Mouse (Mus musculus) thymus, postnatal 0 days (tissue): Measurements from ENCODE around the gene Gga3. TPM values are rescaled to one million over a fixed set of nuclear protein-coding genes. Genes with fewer than 3 reads are reported as not detected.
A peak's percentile ranks its signal among the peaks of the same experiment; 100 is the strongest.

ENCODE experiments used
- DNase-seq: peaks from one replicate; pipeline ENCODE4 v3.0.0-alpha.2; 2015; ENCODE audit warnings: low spot score
- polyA plus RNA-seq: library from polyadenylated mRNA; unstranded; fragments of >200 nt; fragmentation: Nextera tagmentation; extraction: Ambion mirVana; gene quantifications from 2 replicates; pipeline ENCODE4 v1.2.1, GENCODE M21; 2015

Gene Gga3
- polyA plus RNA-seq, 1 experiment from 2014 or later: 20.1 TPM

GRCm38 (mm10) chr11:115579080-115579479 is 24.8 kb downstream of the Gga3 start:
- DNase-seq: no peak

- DNase-seq: no peak
These were observed 38.9 kb downstream of the Gga3 start for GRCm38 (mm10) chr11:115564961-115565360.

- DNase-seq: peak; percentile 97
These were observed 39.6 kb downstream of the Gga3 start, which contains the start of gene Nup85 for GRCm38 (mm10) chr11:115564064-115564809. Nup85 (plus strand) TSS chr11:115564434.

- DNase-seq: peak; percentile 17
These were observed 40.4 kb downstream of the Gga3 start for GRCm38 (mm10) chr11:115563406-115563805.

- DNase-seq: no peak
These were observed 48.1 kb downstream of the Gga3 start for GRCm38 (mm10) chr11:115555717-115556116.

GRCm38 (mm10) chr11:115552783-115553182 is 51.1 kb downstream of the Gga3 start:
- peak; percentile 16 for DNase-seq

- DNase-seq: no peak
These were observed 60.3 kb downstream of the Gga3 start for GRCm38 (mm10) chr11:115543571-115543970.

- peak; percentile 14 for DNase-seq
These were observed 65.8 kb downstream of the Gga3 start for GRCm38 (mm10) chr11:115538045-115538444.

- DNase-seq: peak; percentile 35
These were observed 66.8 kb downstream of the Gga3 start for GRCm38 (mm10) chr11:115536856-115537568.

GRCm38 (mm10) chr11:115536038-115536681 is 67.7 kb downstream of the Gga3 start, which contains the start of gene Sumo2:
Sumo2 (minus strand) TSS chr11:115536276.
- peak; percentile 99 for DNase-seq

- DNase-seq: peak; percentile 81
These were observed 68.3 kb downstream of the Gga3 start for GRCm38 (mm10) chr11:115535401-115536037.

- peak; percentile 23 for DNase-seq
These were observed 69.0 kb downstream of the Gga3 start for GRCm38 (mm10) chr11:115534759-115535371.

Other genes starting within 250 kb of the Gga3 start
- gene Hid1, start 236.3 kb downstream of the Gga3 start, polyA plus RNA-seq: 23.2 and 27.1 TPM in 2 replicates
- gene Cdr2l, start 222.1 kb downstream of the Gga3 start, polyA plus RNA-seq: 5.3 and 5.4 TPM in 2 replicates
- gene Mrpl58, start 200.3 kb downstream of the Gga3 start, polyA plus RNA-seq: 408 and 411 TPM in 2 replicates
- gene Atp5h, start 184.1 kb downstream of the Gga3 start, polyA plus RNA-seq: 1,461 and 1,502 TPM in 2 replicates
- 30.5 and 37.5 TPM in 2 replicates for gene Kctd2, start 183.9 kb downstream of the Gga3 start, polyA plus RNA-seq
- 0.89 and 1.1 TPM in 2 replicates for gene Trim80, start 163.5 kb downstream of the Gga3 start, polyA plus RNA-seq
- 206 and 207 TPM in 2 replicates for gene Slc16a5, start 141.6 kb downstream of the Gga3 start, polyA plus RNA-seq
- gene Armc7, start 128.4 kb downstream of the Gga3 start, polyA plus RNA-seq: 30.0 and 34.5 TPM in 2 replicates
- gene Nt5c, start 112.2 kb downstream of the Gga3 start, polyA plus RNA-seq: 210 and 221 TPM in 2 replicates
- 603 and 612 TPM in 2 replicates for gene Jpt1, start 89.7 kb downstream of the Gga3 start, polyA plus RNA-seq
- 1,265 and 1,278 TPM in 2 replicates for gene Sumo2, start 67.8 kb downstream of the Gga3 start, polyA plus RNA-seq
- 148 and 163 TPM in 2 replicates for gene Nup85, start 39.6 kb downstream of the Gga3 start, polyA plus RNA-seq
- 81.2 and 85.3 TPM in 2 replicates for gene Mrps7, start 126 bp downstream of the Gga3 start, polyA plus RNA-seq
- 120 and 121 TPM in 2 replicates for gene Mif4gd, start 8.9 kb upstream of the Gga3 start, polyA plus RNA-seq
- gene Slc25a19, start 24.2 kb upstream of the Gga3 start, polyA plus RNA-seq: 35.5 and 39.5 TPM in 2 replicates
- gene Grb2, start 104.5 kb upstream of the Gga3 start, polyA plus RNA-seq: 143 and 144 TPM in 2 replicates
- gene Tmem94, start 161.4 kb upstream of the Gga3 start, polyA plus RNA-seq: 8.3 and 9.5 TPM in 2 replicates
- gene Caskin2, start 209.6 kb upstream of the Gga3 start, polyA plus RNA-seq: 3.5 and 3.7 TPM in 2 replicates
- gene Tsen54, start 210.7 kb upstream of the Gga3 start, polyA plus RNA-seq: 23.4 and 23.5 TPM in 2 replicates
- gene Llgl2, start 220.0 kb upstream of the Gga3 start, polyA plus RNA-seq: 15.6 and 15.7 TPM in 2 replicates